Mouse (Mus musculus): Measurements from ENCODE around the gene Fam167b. TPM values are rescaled to one million over a fixed set of nuclear protein-coding genes. Genes with fewer than 3 reads are reported as not detected.

Fam167b gene
- polyA plus RNA-seq, 1 experiment = 0.26 TPM

- peak; percentile 40 to 59 for DNase-seq
- WGBS = 10% methylated on average over 7 of the region's 7 CpGs
- Histone ChIP-seq H3K4me3 (replicated peaks; ENCODE audit: insufficient read depth, low read depth, low read length) (no peak overlapping the region), H3K27me3 (ENCODE audit: control insufficient read depth, insufficient read depth, low read length) (no peaks in the 10 kb centered on the region), H3K27ac (ENCODE audit: insufficient read depth, low read length) (no peak overlapping the region), H3K4me1 (ENCODE audit: control insufficient read depth, insufficient read depth, low read length) (no peaks in the 10 kb centered on the region; the same call in 1 of the 2 replicates)
- TF ChIP-seq POLR2A (IDR thresholded peaks at IDR 0.05; ENCODE audit: borderline replicate concordance, insufficient read depth, low read length) = no peak
- TF ChIP-seq CTCF (IDR thresholded peaks at IDR 0.05; ENCODE audit: borderline replicate concordance, insufficient read depth, low read depth, low read length) = no peak
Measured at GRCm38 (mm10) chr4:129580347-129580746, 2.0 kb upstream of the Fam167b start.

DNA sequence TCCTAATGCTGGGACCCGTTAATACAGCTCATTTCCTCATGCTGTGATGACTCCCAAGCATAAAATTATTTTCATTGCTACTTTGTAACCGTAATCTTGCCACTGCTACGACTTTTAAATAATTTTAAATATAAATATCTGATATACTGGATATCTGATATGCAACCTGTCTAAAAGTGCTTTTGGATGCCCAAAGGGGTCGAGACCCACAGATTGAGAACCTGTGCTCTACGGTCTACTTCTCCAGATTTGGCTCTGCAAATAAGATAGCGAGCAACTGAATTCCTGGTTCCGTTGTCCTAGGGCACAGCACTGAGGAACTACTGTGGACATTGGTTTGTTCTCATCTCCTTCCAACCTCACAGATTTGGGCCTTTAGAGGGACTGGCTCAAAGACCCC, 661 bp downstream of the Fam167b start:
- no peak overlapping the region for H3K27ac ChIP-seq (ENCODE audit: insufficient read depth, low read length)
- H3K4me3 ChIP-seq (replicated peaks; ENCODE audit: insufficient read depth, low read depth, low read length) = no peak overlapping the region
- TF ChIP-seq CTCF (IDR thresholded peaks at IDR 0.05; ENCODE audit: borderline replicate concordance, insufficient read depth, low read depth, low read length) (no peak), POLR2A (IDR thresholded peaks at IDR 0.05; ENCODE audit: borderline replicate concordance, insufficient read depth, low read length) (no peak)
- H3K27me3 ChIP-seq (ENCODE audit: control insufficient read depth, insufficient read depth, low read length) = no peaks in the 10 kb centered on the region
- H3K4me1 ChIP-seq (ENCODE audit: control insufficient read depth, insufficient read depth, low read length) = no peaks in the 10 kb centered on the region; the same call in 1 of the 2 replicates
- no peak for DNase-seq
- WGBS = 71% methylated on average over 7 of the region's 7 CpGs

DNA sequence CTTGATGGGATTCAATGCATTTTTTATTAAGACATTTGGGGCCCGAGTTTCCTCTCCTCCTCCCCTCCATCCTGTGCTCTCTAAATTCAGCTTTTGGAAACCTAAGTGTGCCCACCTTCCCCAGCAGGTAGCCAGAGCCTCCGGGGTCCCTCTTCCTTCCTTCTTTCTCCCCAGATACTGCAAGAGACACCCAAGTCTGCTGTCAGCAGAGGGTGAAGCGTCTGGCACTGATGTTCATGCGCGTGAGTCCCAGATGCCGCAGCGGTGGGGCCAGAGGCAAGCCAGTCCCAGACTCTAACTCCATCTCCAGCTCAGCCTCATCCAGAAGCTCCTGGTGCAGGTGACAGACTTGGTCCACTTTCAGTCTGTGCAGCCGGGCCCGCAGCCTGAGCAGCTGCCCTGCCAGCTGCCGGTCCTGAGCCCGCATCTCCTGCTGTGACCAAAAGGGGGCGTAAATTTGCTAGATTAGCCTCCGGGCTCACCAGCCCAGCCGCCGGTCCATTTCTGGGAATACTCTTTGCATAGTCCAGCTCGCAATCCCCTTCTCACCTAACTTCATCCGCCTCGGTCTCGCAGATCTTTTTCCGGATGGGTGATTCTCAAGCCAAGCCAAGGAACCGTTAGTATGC, 1.4 kb downstream of the Fam167b start:
- Histone ChIP-seq H3K4me3 (replicated peaks; ENCODE audit: insufficient read depth, low read depth, low read length) (no peak overlapping the region), H3K27ac (ENCODE audit: insufficient read depth, low read length) (no peak overlapping the region), H3K4me1 (ENCODE audit: control insufficient read depth, insufficient read depth, low read length) (no peaks in the 10 kb centered on the region; the same call in 1 of the 2 replicates), H3K27me3 (ENCODE audit: control insufficient read depth, insufficient read depth, low read length) (no peaks in the 10 kb centered on the region)
- peak; percentile 46 to 51 for DNase-seq
- TF ChIP-seq POLR2A (IDR thresholded peaks at IDR 0.05; ENCODE audit: borderline replicate concordance, insufficient read depth, low read length) (no peak), CTCF (IDR thresholded peaks at IDR 0.05; ENCODE audit: borderline replicate concordance, insufficient read depth, low read depth, low read length) (peak; percentile 14; the same call in 1 of the 2 replicates)
- WGBS = 16% methylated on average over 21 of the region's 21 CpGs

- H3K27ac ChIP-seq (ENCODE audit: insufficient read depth, low read length) = no peak overlapping the region
- WGBS = 72% methylated on average over 8 of the region's 8 CpGs
- no peak for TF ChIP-seq CTCF (IDR thresholded peaks at IDR 0.05; ENCODE audit: borderline replicate concordance, insufficient read depth, low read depth, low read length)
- TF ChIP-seq POLR2A (IDR thresholded peaks at IDR 0.05; ENCODE audit: borderline replicate concordance, insufficient read depth, low read length) = no peak
Measured at GRCm38 (mm10) chr4:129575171-129575844, 3.0 kb downstream of the Fam167b start.

DNA sequence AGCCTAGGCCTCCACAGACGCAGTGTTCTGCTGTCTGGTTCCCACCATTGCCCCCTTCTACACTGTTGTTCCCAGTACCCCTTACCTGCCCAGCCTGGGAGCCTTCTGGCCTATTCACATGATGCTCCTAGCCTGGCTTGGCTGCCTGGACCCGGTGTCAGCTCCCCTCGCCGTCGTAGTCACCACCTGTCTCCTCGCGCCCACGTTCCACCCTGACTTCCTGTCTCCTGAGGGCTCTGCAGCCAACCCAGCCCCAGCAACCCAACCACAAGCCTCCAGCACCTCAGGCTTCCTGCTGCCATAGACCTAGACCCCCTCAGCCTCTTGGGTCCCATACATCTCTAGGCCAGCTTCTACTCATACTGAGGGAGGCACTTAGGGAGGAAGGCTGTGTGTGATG, 4.9 kb downstream of the Fam167b start, which contains the start of gene Lck:
Gene Lck, minus strand, starts transcription at position 212 of the 400 bp plus-strand sequence.
- Histone ChIP-seq H3K27ac (ENCODE audit: insufficient read depth, low read length) (no peak within 1 kb of the TSS), H3K4me3 (replicated peaks; ENCODE audit: insufficient read depth, low read depth, low read length) (no peak within 1 kb of the TSS), H3K27me3 (ENCODE audit: control insufficient read depth, insufficient read depth, low read length) (no peaks in the 10 kb centered on the region), H3K4me1 (ENCODE audit: control insufficient read depth, insufficient read depth, low read length) (no peaks in the 10 kb centered on the region; the same call in 1 of the 2 replicates)
- TF ChIP-seq POLR2A (IDR thresholded peaks at IDR 0.05; ENCODE audit: borderline replicate concordance, insufficient read depth, low read length) (no peak), CTCF (IDR thresholded peaks at IDR 0.05; ENCODE audit: borderline replicate concordance, insufficient read depth, low read depth, low read length) (no peak)
- no peak for DNase-seq
- WGBS = 80% methylated on average over 8 of the region's 8 CpGs

More at GRCm38 (mm10) chr4:129575171-129575844, 3.0 kb downstream of the Fam167b start:
- H3K4me1 ChIP-seq (ENCODE audit: control insufficient read depth, insufficient read depth, low read length) = no peaks in the 10 kb centered on the region; the same call in 1 of the 2 replicates
- no peaks in the 10 kb centered on the region for H3K27me3 ChIP-seq (ENCODE audit: control insufficient read depth, insufficient read depth, low read length)
- DNase-seq = no peak
- no peak overlapping the region for H3K4me3 ChIP-seq (replicated peaks; ENCODE audit: insufficient read depth, low read depth, low read length)

DNA sequence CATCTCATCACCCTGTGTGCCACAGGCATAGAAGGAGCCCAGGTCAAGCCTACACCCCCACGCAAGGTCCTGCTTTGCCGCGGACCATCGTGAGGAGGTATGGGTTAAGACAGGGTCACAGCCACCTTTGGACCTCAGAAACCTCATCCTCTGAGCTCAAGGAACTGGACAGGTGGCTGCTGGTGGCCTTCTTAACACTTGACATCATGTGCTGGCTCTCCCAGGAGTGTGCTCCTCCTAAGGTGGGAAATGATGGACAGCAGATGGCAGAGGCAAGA, 5.3 kb downstream of the Fam167b start:
- H3K4me3 ChIP-seq (replicated peaks; ENCODE audit: insufficient read depth, low read depth, low read length) = no peak overlapping the region
- H3K4me1 ChIP-seq (ENCODE audit: control insufficient read depth, insufficient read depth, low read length) = no peaks in the 10 kb centered on the region; the same call in 1 of the 2 replicates
- TF ChIP-seq CTCF (IDR thresholded peaks at IDR 0.05; ENCODE audit: borderline replicate concordance, insufficient read depth, low read depth, low read length) (no peak), POLR2A (IDR thresholded peaks at IDR 0.05; ENCODE audit: borderline replicate concordance, insufficient read depth, low read length) (no peak)
- WGBS = over 99% methylated on average over 4 of the region's 4 CpGs
- H3K27me3 ChIP-seq (ENCODE audit: control insufficient read depth, insufficient read depth, low read length) = no peaks in the 10 kb centered on the region
- DNase-seq = no peak
- H3K27ac ChIP-seq (ENCODE audit: insufficient read depth, low read length) = no peak overlapping the region

DNA sequence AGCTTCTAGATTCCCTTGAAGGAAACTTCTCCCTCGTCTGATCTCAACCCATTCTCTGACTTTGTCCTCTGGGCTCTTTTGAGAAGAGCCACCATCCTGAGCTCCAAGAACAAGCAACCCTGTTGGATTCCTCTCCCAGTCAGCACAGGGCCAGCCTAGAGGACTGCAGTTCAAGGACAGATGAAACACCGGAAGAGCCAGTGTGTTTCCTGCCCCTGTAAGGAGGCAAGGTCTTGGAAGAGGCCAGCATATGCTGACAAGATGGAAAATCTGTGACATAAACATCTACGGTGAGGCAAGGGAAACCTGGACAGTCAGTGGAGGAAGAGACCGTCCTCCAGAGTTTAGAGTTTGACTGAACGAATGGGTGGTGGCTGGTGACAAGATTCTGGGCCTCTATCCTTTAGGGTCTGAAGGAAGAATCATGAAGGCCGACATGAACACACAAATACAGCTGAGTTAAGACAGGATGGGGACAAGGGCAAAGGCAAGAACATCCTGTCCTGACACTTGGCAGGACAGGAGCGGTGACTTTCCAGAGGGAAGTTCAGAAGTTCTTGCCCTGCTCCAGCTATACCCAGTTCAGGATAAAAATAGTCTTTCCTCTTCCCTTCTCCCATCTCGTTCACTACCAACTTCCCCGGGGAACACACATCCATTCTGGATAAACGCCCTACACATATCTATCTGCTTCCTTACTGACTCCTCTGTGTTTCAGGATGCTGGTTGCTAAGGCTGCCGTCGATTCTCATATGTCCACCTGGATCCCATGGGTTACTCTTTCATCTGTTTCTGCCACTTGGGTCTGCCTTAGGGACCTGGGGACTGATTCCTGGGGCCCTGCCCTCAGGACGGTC, 5.9 kb downstream of the Fam167b start:
- TF ChIP-seq POLR2A (IDR thresholded peaks at IDR 0.05; ENCODE audit: borderline replicate concordance, insufficient read depth, low read length) = no peak
- TF ChIP-seq CTCF (IDR thresholded peaks at IDR 0.05; ENCODE audit: borderline replicate concordance, insufficient read depth, low read depth, low read length) = no peak
- Histone ChIP-seq H3K4me3 (replicated peaks; ENCODE audit: insufficient read depth, low read depth, low read length) (no peak overlapping the region), H3K27me3 (ENCODE audit: control insufficient read depth, insufficient read depth, low read length) (no peaks in the 10 kb centered on the region), H3K27ac (ENCODE audit: insufficient read depth, low read length) (no peak overlapping the region), H3K4me1 (ENCODE audit: control insufficient read depth, insufficient read depth, low read length) (no peaks in the 10 kb centered on the region; the same call in 1 of the 2 replicates)
- 82% methylated on average over 13 of the region's 13 CpGs for WGBS
- DNase-seq = no peak

All from cerebellum, adult 2 months (tissue).